Mouse (Mus musculus) MEL (cell line): ENCODE measurements around the gene Urad. TPM values are rescaled to one million over a fixed set of nuclear protein-coding genes. Genes with fewer than 3 reads are reported as not detected.

ENCODE experiments used
- DNase-seq: peaks from one replicate; pipeline ENCODE4 v3.0.0; 2011; ENCODE audit warnings: low read depth, low spot score
- H3K27ac ChIP-seq: 2 replicates; pipeline ENCODE4 v1.5.1; 2012; ENCODE audit warnings: low read depth, mild to moderate bottlenecking, control low read depth, low read length, moderate library complexity; ENCODE audit not compliant: control insufficient read depth
- H3K27me3 ChIP-seq, 2 experiments: fragments of 150-350 bp in 1 of 2; sonication (generic) in 1 of 2; 2 replicates each; pipeline ENCODE4 v1.6.1; 2012; ENCODE audit warnings: low read length in 2 of 2, mild to moderate bottlenecking in 2 of 2, improper control_type of control experiment in 1 of 2, moderate library complexity in 1 of 2; ENCODE audit not compliant: insufficient read depth in 2 of 2, control insufficient read depth in 1 of 2
- H3K36me3 ChIP-seq, 2 experiments: 2 replicates each; pipeline ENCODE4 v1.6.1; 2012 to 2014; ENCODE audit warnings: low read length in 2 of 2, improper control_type of control experiment in 1 of 2, inconsistent platforms in 1 of 2, mild to moderate bottlenecking in 1 of 2; ENCODE audit not compliant: insufficient read depth in 2 of 2, control insufficient read depth in 1 of 2
- H3K4me1 ChIP-seq, 2 experiments: fragments of 150-350 bp in 1 of 2; sonication (generic) in 1 of 2; 2 replicates each; pipeline ENCODE4 v1.6.1; 2012; ENCODE audit warnings: low read length in 2 of 2, improper control_type of control experiment in 1 of 2, mild to moderate bottlenecking in 1 of 2; ENCODE audit not compliant: insufficient read depth in 2 of 2, control insufficient read depth in 1 of 2
- H3K4me3 ChIP-seq, 2 experiments: fragments of 150-350 bp in 1 of 2; sonication (generic) in 1 of 2; 2 replicates each; pipeline ENCODE4 v1.5.1; 2012; ENCODE audit warnings: low read depth in 2 of 2, low read length in 2 of 2, mild to moderate bottlenecking in 2 of 2, moderate library complexity in 2 of 2, control low read depth in 1 of 2, improper control_type of control experiment in 1 of 2; ENCODE audit not compliant: control insufficient read depth in 1 of 2, insufficient read depth in 1 of 2
- H3K79me2 ChIP-seq: 2 replicates; pipeline ENCODE4 v1.6.1; 2012; ENCODE audit warnings: mild to moderate bottlenecking, low read length, moderate library complexity; ENCODE audit not compliant: control insufficient read depth, poor library complexity, insufficient read depth
- H3K9ac ChIP-seq: 2 replicates; pipeline ENCODE4 v1.6.1; 2012; ENCODE audit warnings: low read depth, mild to moderate bottlenecking, control low read depth, low read length, moderate library complexity; ENCODE audit not compliant: control insufficient read depth, poor library complexity, severe bottlenecking
- H3K9me3 ChIP-seq: fragments of 150-350 bp; sonication (generic); replicated peaks from 2 replicates; pipeline ENCODE4 v1.6.1; 2012; ENCODE audit warnings: mild to moderate bottlenecking, low read length, improper control_type of control experiment, moderate library complexity; ENCODE audit not compliant: insufficient read depth
- BHLHE40 ChIP-seq: IDR thresholded peaks from 2 replicates; pipeline ENCODE4 v1.6.1; 2012; ENCODE audit warnings: low read depth, mild to moderate bottlenecking, inconsistent platforms, low read length, improper control_type of control experiment, borderline replicate concordance
- CHD2 ChIP-seq: IDR thresholded peaks from 2 replicates; pipeline ENCODE4 v1.6.1; 2011; ENCODE audit warnings: low read length, improper control_type of control experiment
- CTCF ChIP-seq, 3 experiments: IDR thresholded peaks in 2 of 3; conservative IDR thresholded peaks in 1 of 3; 2 replicates each; pipeline ENCODE4 v1.5.1; 2011 to 2012; ENCODE audit warnings: low read length in 3 of 3, low read depth in 2 of 3, mild to moderate bottlenecking in 2 of 3, improper control_type of control experiment in 1 of 3, inconsistent platforms in 1 of 3, mixed read lengths in 1 of 3, moderate library complexity in 1 of 3; ENCODE audit not compliant: control insufficient read depth in 1 of 3, insufficient read depth in 1 of 3, poor library complexity in 1 of 3, severe bottlenecking in 1 of 3
- E2F4 ChIP-seq: IDR thresholded peaks from 2 replicates; pipeline ENCODE4 v1.6.1; 2011; ENCODE audit warnings: low read depth, low read length, improper control_type of control experiment, borderline replicate concordance
- ELF1 ChIP-seq: IDR thresholded peaks from 2 replicates; pipeline ENCODE4 v1.6.1; 2014; ENCODE audit warnings: low read depth, mild to moderate bottlenecking, inconsistent platforms, low read length, improper control_type of control experiment, moderate library complexity
- GABPA ChIP-seq: IDR thresholded peaks from 2 replicates; pipeline ENCODE4 v1.6.1; 2012; ENCODE audit warnings: low read depth, mild to moderate bottlenecking, inconsistent platforms, low read length, improper control_type of control experiment, moderate library complexity
- HCFC1 ChIP-seq: IDR thresholded peaks from 2 replicates; pipeline ENCODE4 v1.6.1; 2012; ENCODE audit warnings: low read depth, mild to moderate bottlenecking, inconsistent platforms, low read length, improper control_type of control experiment, moderate library complexity
- KAT2A ChIP-seq: conservative IDR thresholded peaks from 2 replicates; pipeline ENCODE4 v1.6.1; 2012; ENCODE audit warnings: low read depth, low read length, improper control_type of control experiment, inconsistent platforms
- MAX ChIP-seq: IDR thresholded peaks from 2 replicates; pipeline ENCODE4 v1.6.1; 2011; ENCODE audit warnings: low read length, improper control_type of control experiment
- MXI1 ChIP-seq: IDR thresholded peaks from 2 replicates; pipeline ENCODE4 v1.6.1; 2011; ENCODE audit warnings: mild to moderate bottlenecking, low read depth, low read length, improper control_type of control experiment
- NRF1 ChIP-seq: IDR thresholded peaks from 2 replicates; pipeline ENCODE4 v1.6.1; 2014; ENCODE audit warnings: low read depth, mild to moderate bottlenecking, inconsistent platforms, low read length, improper control_type of control experiment, moderate library complexity; ENCODE audit not compliant: poor library complexity, insufficient read depth, severe bottlenecking
- POLR2AphosphoS2 ChIP-seq: IDR thresholded peaks from 2 replicates; pipeline ENCODE4 v1.6.1; 2011; ENCODE audit warnings: low read length, improper control_type of control experiment
- POLR2AphosphoS5 ChIP-seq: IDR thresholded peaks from 2 replicates; pipeline ENCODE4 v1.6.1; 2012; ENCODE audit warnings: low read depth, borderline replicate concordance, mild to moderate bottlenecking, inconsistent platforms, low read length, moderate library complexity, mixed read lengths
- RAD21 ChIP-seq: IDR thresholded peaks from 2 replicates; pipeline ENCODE4 v1.6.1; 2011; ENCODE audit warnings: mild to moderate bottlenecking, low read depth, low read length, improper control_type of control experiment
- RCOR1 ChIP-seq: IDR thresholded peaks from 2 replicates; pipeline ENCODE4 v1.6.1; 2012; ENCODE audit warnings: low read depth, mild to moderate bottlenecking, inconsistent platforms, low read length, improper control_type of control experiment
- SIN3A ChIP-seq: IDR thresholded peaks from 2 replicates; pipeline ENCODE4 v1.6.1; 2012; ENCODE audit warnings: low read length, improper control_type of control experiment, inconsistent platforms
- TAL1 ChIP-seq: IDR thresholded peaks from 2 replicates; pipeline ENCODE4 v1.6.1; 2012; ENCODE audit warnings: mild to moderate bottlenecking, inconsistent platforms, low read length, moderate library complexity, mixed read lengths
- TBP ChIP-seq: IDR thresholded peaks from 2 replicates; pipeline ENCODE4 v1.8.0; 2011; ENCODE audit warnings: low read depth, low read length, improper control_type of control experiment
- UBTF ChIP-seq: IDR thresholded peaks from 2 replicates; pipeline ENCODE4 v1.6.1; 2012; ENCODE audit warnings: low read depth, mild to moderate bottlenecking, inconsistent platforms, low read length, improper control_type of control experiment, moderate library complexity, borderline replicate concordance; ENCODE audit not compliant: insufficient read depth
- USF2 ChIP-seq, 2 experiments: IDR thresholded peaks; 2 replicates each; pipeline ENCODE4 v1.6.1; 2011 to 2012; ENCODE audit warnings: improper control_type of control experiment in 2 of 2, low read length in 2 of 2, borderline replicate concordance in 1 of 2, inconsistent platforms in 1 of 2, low read depth in 1 of 2, mild to moderate bottlenecking in 1 of 2; ENCODE audit not compliant: insufficient read depth in 1 of 2
- ZNF384 ChIP-seq: IDR thresholded peaks from 2 replicates; pipeline ENCODE4 v1.6.1; 2012; ENCODE audit warnings: low read depth, mild to moderate bottlenecking, inconsistent platforms, low read length, improper control_type of control experiment
- polyA plus RNA-seq, 2 experiments: library from polyadenylated mRNA; stranded (reverse) in 1 of 2; unstranded in 1 of 2; fragments of >175 nt in 1 of 2; fragments of >200 nt in 1 of 2; gene quantifications; 2 replicates each; pipeline versions ENCODE4 v1.2.1 to v1.2.4; 2012; ENCODE audit warnings: low replicate concordance in 2 of 2, low read depth in 1 of 2; ENCODE audit not compliant: insufficient read length in 2 of 2, insufficient read depth in 1 of 2, missing spikeins in 1 of 2
- total RNA-seq: library from RNA; depleted of rRNA; stranded (reverse); fragments of 300-350 nt; gene quantifications from 2 replicates; pipeline ENCODE4 v1.2.3, GENCODE M21; 2012

The Urad gene
- total and polyA plus RNA-seq, 3 experiments: not detected

DNA sequence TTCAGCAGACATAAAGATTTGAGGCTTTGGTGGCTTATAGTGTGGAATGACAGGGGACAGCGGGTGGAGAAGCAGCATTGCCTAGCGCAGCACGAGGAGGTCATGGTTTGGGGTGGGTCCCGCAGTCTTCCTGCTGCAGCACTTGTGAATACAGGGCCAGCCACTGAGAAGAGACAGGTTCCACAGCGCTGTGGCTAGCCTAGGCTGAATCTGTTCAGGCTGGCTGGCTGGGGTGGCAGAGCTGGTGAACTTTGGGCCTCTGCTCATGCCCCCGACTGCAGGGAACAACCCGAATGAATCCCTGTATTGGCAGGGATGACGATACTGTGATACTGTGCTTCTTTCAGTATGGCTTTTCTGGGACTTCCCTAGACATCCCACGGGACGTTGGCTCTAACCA is 21.7 kb upstream of the Urad start:
- no peak overlapping the region for H3K4me3 ChIP-seq
- H3K36me3 ChIP-seq: no peaks in the 10 kb centered on the region
- H3K9me3 ChIP-seq: no peaks in the 10 kb centered on the region
- no peaks in the 10 kb centered on the region for H3K4me1 ChIP-seq
- no peaks in the 10 kb centered on the region for H3K27me3 ChIP-seq
- no peak for DNase-seq
- no peak overlapping the region for H3K27ac ChIP-seq
- no peaks in the 10 kb centered on the region for H3K79me2 ChIP-seq
- no peak overlapping the region for H3K9ac ChIP-seq
- TF ChIP-seq TBP (no peak), UBTF (no peak), MXI1 (no peak), SIN3A (no peak), KAT2A (no peak), HCFC1 (no peak), E2F4 (no peak), RCOR1 (no peak), USF2 (IDR thresholded peaks at IDR 0.05; ENCODE audit: borderline replicate concordance in 1 of 2, insufficient read depth in 1 of 2, low read depth in 1 of 2, low read length in 2 of 2) (no peak), GABPA (no peak), BHLHE40 (no peak)
- TF ChIP-seq, all 39 proteins: peak for 0

DNA sequence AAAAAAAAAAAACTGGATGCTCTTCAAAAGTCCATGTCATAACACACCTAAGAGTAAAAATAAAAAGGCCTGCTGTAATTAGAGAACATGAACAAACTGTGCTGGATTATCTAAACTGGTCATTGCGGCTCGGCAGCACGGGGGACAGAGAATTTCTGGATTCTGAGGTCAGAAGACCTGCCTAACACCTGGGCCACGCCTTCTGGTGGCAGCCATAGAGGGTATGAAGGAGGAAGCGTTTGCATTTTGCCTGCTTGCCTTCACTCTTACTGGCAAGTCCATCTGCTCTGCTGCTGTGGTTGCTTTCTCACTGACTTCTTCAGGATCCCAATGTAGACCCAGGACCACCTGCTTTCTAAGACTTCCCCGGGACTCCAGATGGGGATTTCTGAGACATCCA is 20.7 kb upstream of the Urad start:
- Histone ChIP-seq H3K4me3 (no peak overlapping the region), H3K9me3 (no peaks in the 10 kb centered on the region), H3K9ac (no peak overlapping the region), H3K4me1 (no peaks in the 10 kb centered on the region), H3K27me3 (no peaks in the 10 kb centered on the region), H3K36me3 (no peaks in the 10 kb centered on the region), H3K27ac (no peak overlapping the region), H3K79me2 (no peaks in the 10 kb centered on the region)
- no peak for TF ChIP-seq POLR2AphosphoS2
- no peak for TF ChIP-seq UBTF
- TF ChIP-seq, all 39 proteins: peak for 0
- no peak for DNase-seq

DNA sequence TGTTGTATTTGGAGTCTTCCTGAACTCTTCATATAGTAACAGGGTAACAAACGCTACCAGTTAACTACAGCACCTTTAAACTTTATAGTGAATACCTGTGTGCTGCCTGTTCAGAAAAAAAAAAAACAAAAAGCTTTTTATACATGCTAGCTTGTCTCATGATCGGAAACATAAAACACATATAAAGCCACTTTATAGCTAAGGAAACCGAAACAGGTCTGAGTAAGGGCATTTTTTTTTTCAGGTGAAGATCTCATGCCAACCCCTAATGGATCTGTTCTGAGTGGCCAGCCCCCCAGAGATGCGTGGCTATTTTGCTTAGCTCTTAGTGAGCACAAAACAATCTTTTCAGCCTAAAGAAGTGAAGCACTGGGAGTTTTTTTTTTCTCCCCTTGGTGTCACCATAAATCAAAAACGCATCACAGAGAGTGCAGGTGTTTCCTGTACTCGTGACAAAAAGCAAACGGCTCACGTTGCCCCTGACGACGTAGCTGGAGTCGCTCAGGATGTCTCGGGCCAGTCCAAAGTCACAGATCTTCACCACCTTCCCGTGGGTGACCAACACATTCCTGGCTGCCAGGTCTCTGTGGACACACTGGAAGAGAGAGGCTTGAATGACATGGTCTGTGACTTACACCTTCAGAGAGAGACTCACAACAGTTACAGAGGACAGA is 18.6 kb upstream of the Urad start:
- Histone ChIP-seq H3K27me3 (no peaks in the 10 kb centered on the region), H3K4me1 (no peaks in the 10 kb centered on the region), H3K9me3 (no peaks in the 10 kb centered on the region), H3K4me3 (no peak overlapping the region), H3K27ac (no peak overlapping the region), H3K9ac (no peak overlapping the region), H3K36me3 (no peaks in the 10 kb centered on the region), H3K79me2 (no peaks in the 10 kb centered on the region)
- no peak for DNase-seq
- TF ChIP-seq ELF1 (no peak), TAL1 (no peak), POLR2AphosphoS5 (no peak), MAX (no peak), CTCF (IDR thresholded peaks at IDR 0.05 in 2 of 3, conservative IDR thresholded peaks at IDR 0.05 in 1 of 3; ENCODE audit: control insufficient read depth in 1 of 3, insufficient read depth in 1 of 3, low read depth in 2 of 3, low read length in 3 of 3, poor library complexity in 1 of 3, severe bottlenecking in 1 of 3) (no peak), HCFC1 (no peak), RAD21 (no peak), CHD2 (no peak), UBTF (no peak), GABPA (no peak), ZNF384 (no peak), TBP (no peak), NRF1 (no peak)
